Mouse (Mus musculus): ENCODE data around the gene Ifitm5.

DNA sequence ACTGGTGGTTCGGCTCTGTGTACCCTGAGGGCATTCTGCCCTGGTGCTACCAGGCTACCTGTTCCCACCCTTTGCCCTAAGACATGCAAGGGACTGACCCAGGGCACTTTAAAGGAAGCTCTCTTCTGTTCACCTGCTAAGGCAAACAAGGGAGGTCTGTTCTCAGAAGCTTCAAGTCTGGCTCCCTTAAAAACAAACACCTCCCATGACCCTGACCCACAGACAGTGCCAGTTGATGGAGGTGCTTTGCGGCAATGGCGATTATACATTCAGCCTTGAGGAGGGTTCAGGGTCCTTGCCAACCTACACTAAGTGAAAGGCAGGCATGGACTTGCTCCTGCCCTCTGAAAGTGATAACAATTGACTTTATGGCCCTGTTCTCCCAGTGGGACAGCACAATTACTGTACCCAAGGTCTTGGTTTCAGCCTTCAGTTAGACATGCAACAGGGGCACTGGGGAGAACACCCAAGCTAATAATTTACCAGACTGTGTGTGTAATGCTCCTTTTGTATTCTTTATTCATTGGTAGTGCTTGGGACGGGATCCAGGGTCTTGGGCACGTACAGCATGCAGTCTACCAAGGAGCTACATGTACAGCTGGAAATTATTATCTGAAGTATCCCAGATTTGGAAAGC is 37.1 kb downstream of the Ifitm5 start:
- TF ChIP-seq FLI1 (IDR thresholded peaks at IDR 0.05; ENCODE audit: low read length): no peak
- TF ChIP-seq GATA1 (IDR thresholded peaks at IDR 0.05; ENCODE audit: borderline replicate concordance, low read length): no peak

Data from megakaryocyte, embryonic 14.5 days (primary cell).